Comparison of ENCODE assay signal across 1 mouse cellular context in genomic region chr6:140611282-140611681, GRCm38 (mm10).
TF ChIP-seq lines count a peak whose summit lies in the region.

No protein-coding gene starts in this region.

TF ChIP-seq in CH12.LX, 34 proteins besides CTCF, POLR2A, EP300 and RAD21 (continued from another document):
- TF ChIP-seq JUN (IDR thresholded peaks at IDR 0.05; ENCODE audit: insufficient read depth, low read depth, low read length) (no peak), NRF1 (IDR thresholded peaks at IDR 0.05; ENCODE audit: low read depth, low read length) (no peak), CHD2 (IDR thresholded peaks at IDR 0.05; ENCODE audit: low read length) (no peak), IRF4 (IDR thresholded peaks at IDR 0.05; ENCODE audit: low read depth, low read length) (no peak), MEF2A (IDR thresholded peaks at IDR 0.05; ENCODE audit: borderline replicate concordance, low read depth, low read length) (no peak), CHD1 (IDR thresholded peaks at IDR 0.05; ENCODE audit: low read depth, low read length) (no peak), GABPA (IDR thresholded peaks at IDR 0.05; ENCODE audit: insufficient replicate concordance, low read depth, low read length) (no peak), ELF1 (IDR thresholded peaks at IDR 0.05; ENCODE audit: low read depth, low read length) (no peak), SMC3 (IDR thresholded peaks at IDR 0.05; ENCODE audit: low read depth, low read length) (no peak), ZC3H11A (IDR thresholded peaks at IDR 0.05; ENCODE audit: low read depth, low read length) (no peak), USF1 (IDR thresholded peaks at IDR 0.05; ENCODE audit: low read depth, low read length) (no peak), TBP (conservative IDR thresholded peaks at IDR 0.05; ENCODE audit: low read depth, low read length) (no peak), ZKSCAN1 (IDR thresholded peaks at IDR 0.05; ENCODE audit: borderline replicate concordance, low read depth, low read length) (no peak), POLR2AphosphoS2 (IDR thresholded peaks at IDR 0.05; ENCODE audit: low read depth, low read length) (no peak), MYC (IDR thresholded peaks at IDR 0.05; ENCODE audit: low read depth, low read length) (no peak)
